Mouse (Mus musculus) testis, postnatal 14 days (tissue): ENCODE results near the gene Dlx4.

Experiments
- DNase-seq: peaks from one replicate; pipeline ENCODE4 v3.0.0; 2021; ENCODE audit warnings: low spot score

Dlx4 gene

GRCm38 (mm10) chr11:95145851-95146403 lies at the start of gene Dlx4:
Gene Dlx4 (minus strand): TSS chr11:95146263.
- no peak for DNase-seq

- no peak for DNase-seq
Measured at GRCm38 (mm10) chr11:95189863-95190262, 43.8 kb upstream of the Dlx4 start.

- no peak for DNase-seq
Measured at GRCm38 (mm10) chr11:95186826-95187225, 40.8 kb upstream of the Dlx4 start.

GRCm38 (mm10) chr11:95185700-95186099 lies 39.6 kb upstream of the Dlx4 start:
- DNase-seq: no peak

- DNase-seq: no peak
Measured at GRCm38 (mm10) chr11:95184561-95184960, 38.5 kb upstream of the Dlx4 start.

- DNase-seq: no peak
Measured at GRCm38 (mm10) chr11:95179311-95179710, 33.2 kb upstream of the Dlx4 start.

- DNase-seq: no peak
Measured at GRCm38 (mm10) chr11:95165857-95166256, 19.8 kb upstream of the Dlx4 start.

GRCm38 (mm10) chr11:95161708-95162107 lies 15.6 kb upstream of the Dlx4 start:
- no peak for DNase-seq

GRCm38 (mm10) chr11:95160693-95161092 lies 14.6 kb upstream of the Dlx4 start:
- DNase-seq: no peak

- no peak for DNase-seq
Measured at GRCm38 (mm10) chr11:95159763-95160371, 13.8 kb upstream of the Dlx4 start.

- no peak for DNase-seq
Measured at GRCm38 (mm10) chr11:95157872-95158271, 11.8 kb upstream of the Dlx4 start.

GRCm38 (mm10) chr11:95157356-95157755 lies 11.3 kb upstream of the Dlx4 start:
- DNase-seq: no peak

GRCm38 (mm10) chr11:95155511-95155910 lies 9.4 kb upstream of the Dlx4 start:
- DNase-seq: no peak

GRCm38 (mm10) chr11:95153681-95154080 lies 7.6 kb upstream of the Dlx4 start:
- no peak for DNase-seq

- no peak for DNase-seq
Measured at GRCm38 (mm10) chr11:95153116-95153515, 7.1 kb upstream of the Dlx4 start.

GRCm38 (mm10) chr11:95150269-95151049 lies 4.4 kb upstream of the Dlx4 start:
- DNase-seq: no peak

- DNase-seq: no peak
Measured at GRCm38 (mm10) chr11:95149462-95150268, 3.6 kb upstream of the Dlx4 start.

- no peak for DNase-seq
Measured at GRCm38 (mm10) chr11:95148754-95149153, 2.7 kb upstream of the Dlx4 start.

- no peak for DNase-seq
Measured at GRCm38 (mm10) chr11:95144946-95145483, 1.0 kb downstream of the Dlx4 start.

GRCm38 (mm10) chr11:95144091-95144945 lies 1.7 kb downstream of the Dlx4 start:
- no peak for DNase-seq

- DNase-seq: no peak
Measured at GRCm38 (mm10) chr11:95143663-95144062, 2.4 kb downstream of the Dlx4 start.
